Mouse (Mus musculus): ENCODE measurements around the gene Erich6. TPM values are rescaled to one million over a fixed set of nuclear protein-coding genes. Genes with fewer than 3 reads are reported as not detected.

Erich6 gene
- total and polyA plus RNA-seq, 3 experiments: not detected

GRCm38 (mm10) chr3:58609985-58610384 lies 27.0 kb downstream of the Erich6 start:
- H3K79me2 ChIP-seq (replicated peaks; ENCODE audit: control insufficient read depth, extremely low read depth, insufficient read depth, poor library complexity, severe bottlenecking): no peaks in the 10 kb centered on the region
- DNase-seq (ENCODE audit: extremely low read depth): no peak
- no peaks in the 10 kb centered on the region for H3K36me3 ChIP-seq (replicated peaks in 1 of 2; ENCODE audit: control insufficient read depth in 1 of 2, insufficient read depth in 1 of 2, low read length in 1 of 2)
- in situ Hi-C loops (cut with MboI; ENCODE audit: low pct_ligation_motif_present, low pct_unique_long_range_greater_than_20kb, low sequenced_read_pairs) (no loop called here), dilution Hi-C loops (cut with MboI; ENCODE audit: extremely low pct_ligation_motif_present, extremely low pct_unique_long_range_greater_than_20kb, low sequenced_read_pairs) (no loop called here)
- H3K27ac ChIP-seq (ENCODE audit: insufficient read depth, low read depth): no peak overlapping the region
- H3K9me3 ChIP-seq (replicated peaks; ENCODE audit: low read length): peaks cover 4% of the 10 kb centered on the region
- H3K27me3 ChIP-seq (replicated peaks): no peaks in the 10 kb centered on the region
- TF ChIP-seq USF2 (conservative IDR thresholded peaks at IDR 0.05; ENCODE audit: low read depth, low read length) (no peak), E2F4 (IDR thresholded peaks at IDR 0.05; ENCODE audit: insufficient replicate concordance, low read depth, low read length) (no peak), SMC3 (IDR thresholded peaks at IDR 0.05; ENCODE audit: low read depth, low read length) (no peak), IRF4 (IDR thresholded peaks at IDR 0.05; ENCODE audit: low read depth, low read length) (no peak), JUND (conservative IDR thresholded peaks at IDR 0.05; ENCODE audit: low read depth, low read length) (no peak), MXI1 (IDR thresholded peaks at IDR 0.05; ENCODE audit: low read depth, low read length) (no peak), MEF2A (IDR thresholded peaks at IDR 0.05; ENCODE audit: borderline replicate concordance, low read depth, low read length) (no peak), CHD2 (IDR thresholded peaks at IDR 0.05; ENCODE audit: low read length) (no peak), MAX (IDR thresholded peaks at IDR 0.05; ENCODE audit: low read length) (no peak), HCFC1 (IDR thresholded peaks at IDR 0.05; ENCODE audit: low read depth, low read length) (no peak), POLR2AphosphoS2 (IDR thresholded peaks at IDR 0.05; ENCODE audit: low read depth, low read length) (no peak)
- H3K4me1 ChIP-seq (ENCODE audit: control insufficient read depth in 1 of 2, insufficient read depth in 2 of 2): peaks cover 0 to 8% of the 10 kb centered on the region in 2 experiments; a peak in 1 of 4 replicates
- H3K9ac ChIP-seq (ENCODE audit: insufficient read depth, low read depth): no peak overlapping the region
- H3K4me2 ChIP-seq (ENCODE audit: insufficient read depth, low read depth, poor library complexity, severe bottlenecking): no peak overlapping the region
- H3K4me3 ChIP-seq (replicated peaks in 1 of 3; ENCODE audit: low read depth in 2 of 3, low read length in 2 of 3, poor library complexity in 1 of 3): no peak overlapping the region

- Histone ChIP-seq H3K27ac (ENCODE audit: insufficient read depth, low read depth) (no peak overlapping the region), H3K4me3 (replicated peaks in 1 of 3; ENCODE audit: low read depth in 2 of 3, low read length in 2 of 3, poor library complexity in 1 of 3) (no peak overlapping the region), H3K4me2 (ENCODE audit: insufficient read depth, low read depth, poor library complexity, severe bottlenecking) (no peak overlapping the region), H3K4me1 (ENCODE audit: control insufficient read depth in 1 of 2, insufficient read depth in 2 of 2) (peaks cover 0 to 8% of the 10 kb centered on the region in 2 experiments; a peak in 1 of 4 replicates), H3K9ac (ENCODE audit: insufficient read depth, low read depth) (no peak overlapping the region), H3K36me3 (replicated peaks in 1 of 2; ENCODE audit: control insufficient read depth in 1 of 2, insufficient read depth in 1 of 2, low read length in 1 of 2) (no peaks in the 10 kb centered on the region), H3K79me2 (replicated peaks; ENCODE audit: control insufficient read depth, extremely low read depth, insufficient read depth, poor library complexity, severe bottlenecking) (no peaks in the 10 kb centered on the region), H3K9me3 (replicated peaks; ENCODE audit: low read length) (peaks cover 4% of the 10 kb centered on the region), H3K27me3 (replicated peaks) (no peaks in the 10 kb centered on the region)
- no peak for TF ChIP-seq JUND (conservative IDR thresholded peaks at IDR 0.05; ENCODE audit: low read depth, low read length)
- TF ChIP-seq MEF2A (IDR thresholded peaks at IDR 0.05; ENCODE audit: borderline replicate concordance, low read depth, low read length): no peak
- TF ChIP-seq MAZ (IDR thresholded peaks at IDR 0.05; ENCODE audit: low read depth, low read length): no peak
- TF ChIP-seq MAFK (IDR thresholded peaks at IDR 0.05; ENCODE audit: insufficient replicate concordance, low read length): no peak
- no peak for TF ChIP-seq CTCF (conservative IDR thresholded peaks at IDR 0.05 in 1 of 2, IDR thresholded peaks at IDR 0.05 in 1 of 2; ENCODE audit: low read depth in 2 of 2, low read length in 2 of 2)
- TF ChIP-seq ZMIZ1 (IDR thresholded peaks at IDR 0.05; ENCODE audit: low read depth, low read length): no peak
- no peak for TF ChIP-seq KAT2A (IDR thresholded peaks at IDR 0.05; ENCODE audit: insufficient replicate concordance, low read length)
- no peak for TF ChIP-seq MAX (IDR thresholded peaks at IDR 0.05; ENCODE audit: low read length)
- TF ChIP-seq TCF12 (IDR thresholded peaks at IDR 0.05; ENCODE audit: low read depth, low read length): no peak
- no peak for TF ChIP-seq CHD1 (IDR thresholded peaks at IDR 0.05; ENCODE audit: low read depth, low read length)
- no peak for TF ChIP-seq NRF1 (IDR thresholded peaks at IDR 0.05; ENCODE audit: low read depth, low read length)
- TF ChIP-seq POLR2A (IDR thresholded peaks at IDR 0.05; ENCODE audit: low read depth, low read length): no peak
- TF ChIP-seq ZKSCAN1 (IDR thresholded peaks at IDR 0.05; ENCODE audit: borderline replicate concordance, low read depth, low read length): no peak
- no peak for DNase-seq (ENCODE audit: extremely low read depth)
- dilution Hi-C loops (cut with MboI; ENCODE audit: extremely low pct_ligation_motif_present, extremely low pct_unique_long_range_greater_than_20kb, low sequenced_read_pairs): no loop called here
- in situ Hi-C loops (cut with MboI; ENCODE audit: low pct_ligation_motif_present, low pct_unique_long_range_greater_than_20kb, low sequenced_read_pairs): no loop called here
Observed at GRCm38 (mm10) chr3:58608506-58608905, 28.5 kb downstream of the Erich6 start.

All from CH12.LX (cell line).